Mouse (Mus musculus) olfactory bulb, adult 2 months (tissue): ENCODE results near the gene Hsd17b11.

ENCODE experiments used
- CTCF ChIP-seq: fragments of 200-500 bp; IDR thresholded peaks from 2 replicates; pipeline ENCODE4 v1.5.1; 2012; ENCODE audit warnings: low read depth, mild to moderate bottlenecking, low read length, moderate library complexity; ENCODE audit not compliant: insufficient read depth
- POLR2A ChIP-seq: fragments of 200-500 bp; IDR thresholded peaks from 2 replicates; pipeline ENCODE4 v1.6.1; 2012; ENCODE audit warnings: mild to moderate bottlenecking, low read depth, low read length, moderate library complexity; ENCODE audit not compliant: insufficient read depth

DNA sequence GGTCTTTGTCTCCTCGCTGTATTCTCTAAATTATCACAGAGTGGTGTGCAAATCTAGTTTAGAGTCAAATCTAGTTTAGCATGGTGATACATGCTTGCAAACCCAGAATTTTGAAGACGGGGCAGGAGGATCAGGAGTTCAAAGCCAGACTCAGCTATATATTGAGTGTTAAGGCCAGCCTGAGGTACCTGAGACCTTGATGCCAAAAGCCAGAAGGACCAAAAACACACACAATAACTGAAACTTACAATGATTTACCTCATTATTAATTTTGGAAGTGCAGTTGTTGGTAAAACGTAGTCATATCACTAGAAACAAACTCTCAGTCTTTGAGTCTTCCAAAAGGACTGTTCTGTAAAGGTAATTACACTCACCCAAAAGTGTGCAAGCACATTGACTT lies 12.3 kb downstream of the Hsd17b11 start:
- TF ChIP-seq CTCF (no peak), POLR2A (no peak)
